Mouse (Mus musculus): Measurements from ENCODE around the gene Atg14.

DNA sequence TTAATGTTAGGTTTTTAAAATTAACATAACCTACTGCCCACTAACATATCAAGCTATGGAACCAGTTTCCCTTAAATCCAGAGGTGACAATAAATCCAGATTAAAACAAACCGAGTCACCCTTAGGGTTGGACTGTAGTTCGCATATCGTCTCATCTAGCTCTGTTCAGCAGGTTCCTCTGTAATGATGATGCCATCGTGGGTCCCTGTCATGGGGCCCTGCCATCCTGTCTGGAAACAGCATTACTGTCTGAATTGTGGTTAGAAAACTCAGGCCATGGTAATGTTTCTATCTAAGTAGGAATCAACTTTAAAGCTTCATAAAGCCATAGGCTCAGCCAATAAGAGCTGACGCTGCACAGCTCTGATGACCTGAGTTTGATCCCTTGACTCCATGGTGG is 71.8 kb downstream of the Atg14 start:
- TF ChIP-seq CTCF (IDR thresholded peaks at IDR 0.05; ENCODE audit: extremely low read depth, insufficient read depth, low read length) (no peak), POLR2A (IDR thresholded peaks at IDR 0.05; ENCODE audit: extremely low read depth, insufficient read depth, low read length) (no peak)

All from cortical plate, adult 2 months (tissue).